In genomic region chr7:128779305-128779704, GRCm38 (mm10) we compare ENCODE assay signal across 8 mouse cellular contexts. TPM values are rescaled to one million over a fixed set of nuclear protein-coding genes. Genes with fewer than 3 reads are reported as not detected.
DNase-seq lines count a peak whose midpoint lies in the region; ATAC-seq and TF ChIP-seq lines count a peak whose summit lies in the region.

No protein-coding gene starts in this region.

- no peak overlapping the region for H3K4me3 ChIP-seq in lung, postnatal 0 days (ENCODE audit: low read depth, low read length)

- H3K27ac ChIP-seq in lung, postnatal 0 days (ENCODE audit: low read length), result no peak overlapping the region

- no peak overlapping the region for H3K4me2 ChIP-seq in lung, postnatal 0 days (replicated peaks; ENCODE audit: low read depth, low read length)

- no peaks in the 10 kb centered on the region for H3K4me1 ChIP-seq in lung, postnatal 0 days (ENCODE audit: insufficient read depth, low read depth, low read length)

- ATAC-seq in frontal cortex, adult (ENCODE audit: low TSS enrichment), result peak; percentile 87
- ATAC-seq in lung, postnatal 0 days, result no peak; the same call in 1 of the 2 replicates

- DNase-seq in gastrocnemius, postnatal 14 days, result peak; percentile 34
- no peak for DNase-seq in gastrocnemius, postnatal 25 days
- DNase-seq in MEL-GATA-1-ER (ENCODE audit: extremely low read depth, low read depth), result peak; percentile 43
- peak; percentile 24 for DNase-seq in cerebellum, adult 9-10 months
- peak; percentile 38 for DNase-seq in large intestine, adult 2 months (ENCODE audit: low read depth, low spot score)
- peak; percentile 50 for DNase-seq in lung, postnatal 0 days (ENCODE audit: low spot score)
- peak; percentile 74 for DNase-seq in right cerebral cortex, adult 2 months (ENCODE audit: low spot score in 2 of 2)

- 44% methylated on average over 6 of the region's 6 CpGs for WGBS in large intestine, adult 2 months
- WGBS in lung, postnatal 0 days, result 47% methylated on average over 6 of the region's 6 CpGs

- no peaks in the 10 kb centered on the region for H3K9me3 ChIP-seq in lung, postnatal 0 days (ENCODE audit: low read length)

- H3K36me3 ChIP-seq in lung, postnatal 0 days (ENCODE audit: insufficient read depth, low read length), result peaks cover 59% of the 10 kb centered on the region

- no peak overlapping the region for H3K9ac ChIP-seq in lung, postnatal 0 days (replicated peaks; ENCODE audit: low read depth)

- no peak for TF ChIP-seq EP300 in lung, postnatal 0 days (IDR thresholded peaks at IDR 0.05)

- no peaks in the 10 kb centered on the region for H3K27me3 ChIP-seq in lung, postnatal 0 days (replicated peaks; ENCODE audit: insufficient read depth, low read length)

- intact Hi-C loops in gastrocnemius, postnatal 14 days (cut with DNase I; ENCODE audit: low total_unique reads), result no loop called here

- peak; percentile 74 for TF ChIP-seq CTCF in lung, postnatal 0 days (IDR thresholded peaks at IDR 0.05)

RNA-seq across cellular contexts. Expression of gene Sec23ip, which starts 34.6 kb away (rescaled TPM):
- total RNA-seq in gastrocnemius, postnatal 14 days (2021), result 10 to 100 TPM; 17.4 to 22.6 TPM
- 10 to 100 TPM; 19.0 to 22.4 TPM for total RNA-seq in gastrocnemius, postnatal 25 days (2021)
- 10.2 and 30.0 TPM in 2 replicates for polyA plus RNA-seq in large intestine, adult 2 months (2012; rRNA removed)
- polyA plus RNA-seq in lung, postnatal 0 days (2015; fragmentation: Nextera tagmentation; extraction: Ambion mirVana), result 22.7 and 24.1 TPM in 2 replicates

RNA-seq across cellular contexts. Expression of gene Mcmbp, which starts 39.0 kb away (rescaled TPM):
- total RNA-seq in gastrocnemius, postnatal 14 days (2021), result 10 to 100 TPM; 16.3 to 18.5 TPM
- 10 to 100 TPM; 13.3 to 13.7 TPM for total RNA-seq in gastrocnemius, postnatal 25 days (2021)
- 24.0 and 36.8 TPM in 2 replicates for polyA plus RNA-seq in large intestine, adult 2 months (2012; rRNA removed)
- 38.8 and 40.2 TPM in 2 replicates for polyA plus RNA-seq in lung, postnatal 0 days (2015; fragmentation: Nextera tagmentation; extraction: Ambion mirVana)
